Mouse (Mus musculus) erythroid progenitor cell, adult 5-6 weeks (primary cell): Measurements from ENCODE around the gene Cog4. TPM values are rescaled to one million over a fixed set of nuclear protein-coding genes. Genes with fewer than 3 reads are reported as not detected.
"Not testable (repeated sequence)": the region's sequence is repeated elsewhere in the genome, so short reads cannot be mapped to it uniquely, and the experiment has no call there.

ENCODE experiments used
- ATAC-seq: replicated peaks from 2 replicates; pipeline ENCODE4 v1.8.0; 2016; ENCODE audit warnings: moderate number of reproducible peaks, mild to moderate bottlenecking, moderate TSS enrichment, inconsistent platforms; ENCODE audit not compliant: poor library complexity, low FRiP score, severe bottlenecking
- total RNA-seq, 2 experiments: library from RNA; stranded (forward) in 1 of 2; stranded (reverse) in 1 of 2; fragments of 150-400 nt in 1 of 2; fragments of 186-747, 209-891 nt in 1 of 2; gene quantifications; 2 replicates each; pipeline versions ENCODE4 v1.2.3 to v1.2.4; 2015 to 2017; ENCODE audit warnings: low replicate concordance in 2 of 2

Gene Cog4
- total RNA-seq, 2 experiments from 2014 or later, result 18.9 to 21.6 TPM

GRCm38 (mm10) chr8:110919341-110920031 is 73.1 kb downstream of the Cog4 start, which contains the start of gene St3gal2:
TSS of gene St3gal2 (plus strand) at chr8:110919922.
- ATAC-seq, result peak; percentile 77

DNA sequence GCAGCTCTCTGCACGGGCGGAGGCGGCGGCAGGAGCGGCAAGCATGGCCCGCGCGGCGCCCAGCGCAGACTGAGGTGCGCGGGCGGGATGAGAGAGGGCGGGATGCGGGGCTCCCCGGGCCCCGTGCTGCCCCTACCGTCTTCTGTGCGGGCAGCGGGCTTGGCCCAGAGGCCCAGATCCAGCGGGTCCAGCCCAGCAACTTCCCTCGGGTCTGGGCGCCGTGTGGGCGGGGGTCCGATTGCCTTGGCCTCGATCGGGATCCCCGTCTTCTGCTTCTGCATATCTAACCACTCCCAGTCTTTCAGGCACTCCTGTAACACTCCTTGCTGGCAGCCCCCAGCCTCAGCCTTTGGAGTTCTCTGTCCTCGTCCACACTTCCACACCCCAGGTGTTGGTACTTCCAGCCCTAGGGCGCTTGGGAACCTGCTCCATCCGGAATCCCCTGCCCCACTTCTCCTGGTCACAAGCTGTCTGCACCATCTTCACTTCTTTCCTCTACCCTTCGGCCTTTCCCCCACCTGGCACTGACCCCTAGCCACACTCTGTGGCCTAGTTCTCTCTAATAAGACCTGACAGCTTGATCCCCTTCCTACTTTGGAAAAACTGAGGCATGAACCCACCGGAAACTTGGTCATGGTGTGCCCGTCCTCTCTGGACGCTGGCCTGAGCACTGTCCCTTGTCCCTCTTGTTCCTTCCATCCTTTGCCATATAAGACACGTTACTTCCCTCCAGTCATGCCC is 73.8 kb downstream of the Cog4 start:
- 0 out of 2 replicates have a peak, but pooled peaks have one; percentile 2 for ATAC-seq

- ATAC-seq, result no peak
Measured at GRCm38 (mm10) chr8:110920773-110921277, 74.4 kb downstream of the Cog4 start.

- ATAC-seq, result peak; percentile 75
Measured at GRCm38 (mm10) chr8:110921492-110922230, 75.3 kb downstream of the Cog4 start.

- ATAC-seq, result no peak
Measured at GRCm38 (mm10) chr8:110925691-110926140, 79.3 kb downstream of the Cog4 start.

GRCm38 (mm10) chr8:110926690-110927089 is 80.3 kb downstream of the Cog4 start:
- ATAC-seq, result no peak

DNA sequence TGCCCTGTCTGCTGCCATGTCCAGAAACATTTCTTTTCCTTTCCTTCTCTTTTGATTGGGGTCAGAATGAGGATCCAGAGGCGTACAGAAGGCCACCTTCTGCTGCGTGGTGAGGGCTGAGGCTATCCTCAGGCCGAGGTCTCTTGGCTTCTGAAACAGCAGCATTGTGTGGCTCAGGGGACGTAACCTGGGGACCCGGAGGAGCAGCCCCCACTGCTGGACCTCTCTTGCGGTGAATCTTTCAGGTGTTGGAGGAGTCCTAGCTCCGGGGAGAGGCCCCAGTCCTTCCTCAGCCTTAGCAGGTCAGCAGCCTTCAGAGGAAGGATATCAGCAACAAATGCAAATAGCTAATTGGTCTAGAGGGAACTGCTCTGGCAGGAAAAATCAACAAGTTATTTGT is 82.0 kb downstream of the Cog4 start:
- ATAC-seq, result 0 out of 2 replicates have a peak, but pooled peaks have one; percentile 5

- peak; percentile 75 for ATAC-seq
Measured at GRCm38 (mm10) chr8:110929066-110929465, 82.7 kb downstream of the Cog4 start.

GRCm38 (mm10) chr8:110929672-110930071 is 83.3 kb downstream of the Cog4 start:
- ATAC-seq, result not testable (repeated sequence)

- peak; percentile 64 for ATAC-seq
Measured at GRCm38 (mm10) chr8:110931176-110931939, 85.0 kb downstream of the Cog4 start.

Other genes starting within 250 kb of the Cog4 start
- gene Vac14, start 228.0 kb upstream of the Cog4 start, total RNA-seq (2015; ENCODE audit: low replicate concordance), result 12.6 and 24.3 TPM in 2 replicates
- gene Vac14, start 228.0 kb upstream of the Cog4 start, total RNA-seq (2017; ENCODE audit: low replicate concordance), result 8.6 and 12.6 TPM in 2 replicates
- not detected in 2 replicates for gene Mtss1l, start 125.1 kb upstream of the Cog4 start, total RNA-seq (2015; ENCODE audit: low replicate concordance)
- not detected in 2 replicates for gene Mtss1l, start 125.1 kb upstream of the Cog4 start, total RNA-seq (2017; ENCODE audit: low replicate concordance)
- 1.3 TPM in 1 of 2 replicates, not detected in the other for gene Il34, start 40.7 kb upstream of the Cog4 start, total RNA-seq (2015; ENCODE audit: low replicate concordance)
- gene Il34, start 40.7 kb upstream of the Cog4 start, total RNA-seq (2017; ENCODE audit: low replicate concordance), result 0.91 TPM in 1 of 2 replicates, not detected in the other
- 46.5 and 49.7 TPM in 2 replicates for gene Sf3b3, start 187 bp downstream of the Cog4 start, total RNA-seq (2015; ENCODE audit: low replicate concordance)
- gene Sf3b3, start 187 bp downstream of the Cog4 start, total RNA-seq (2017; ENCODE audit: low replicate concordance), result 57.1 and 60.3 TPM in 2 replicates
- 0.42 TPM in 1 of 2 replicates, not detected in the other for gene Fuk, start 55.9 kb downstream of the Cog4 start, total RNA-seq (2015; ENCODE audit: low replicate concordance)
- gene Fuk, start 55.9 kb downstream of the Cog4 start, total RNA-seq (2017; ENCODE audit: low replicate concordance), result 0.51 and 1.4 TPM in 2 replicates
- gene St3gal2, start 73.3 kb downstream of the Cog4 start, total RNA-seq (2015; ENCODE audit: low replicate concordance), result 30.6 and 40.0 TPM in 2 replicates
- 34.0 and 40.6 TPM in 2 replicates for gene St3gal2, start 73.3 kb downstream of the Cog4 start, total RNA-seq (2017; ENCODE audit: low replicate concordance)
- gene Ddx19a, start 151.2 kb downstream of the Cog4 start, total RNA-seq (2015; ENCODE audit: low replicate concordance), result 45.4 and 49.9 TPM in 2 replicates
- 22.5 and 28.8 TPM in 2 replicates for gene Ddx19a, start 151.2 kb downstream of the Cog4 start, total RNA-seq (2017; ENCODE audit: low replicate concordance)
- 0.72 and 1.7 TPM in 2 replicates for gene Ddx19b, start 185.2 kb downstream of the Cog4 start, total RNA-seq (2015; ENCODE audit: low replicate concordance)
- gene Ddx19b, start 185.2 kb downstream of the Cog4 start, total RNA-seq (2017; ENCODE audit: low replicate concordance), result 1.8 and 4.6 TPM in 2 replicates
- 56.2 and 58.0 TPM in 2 replicates for gene Aars, start 186.5 kb downstream of the Cog4 start, total RNA-seq (2015; ENCODE audit: low replicate concordance)
- 114 and 124 TPM in 2 replicates for gene Aars, start 186.5 kb downstream of the Cog4 start, total RNA-seq (2017; ENCODE audit: low replicate concordance)
- gene Exosc6, start 209.7 kb downstream of the Cog4 start, total RNA-seq (2015; ENCODE audit: low replicate concordance), result 8.4 TPM in 1 of 2 replicates, not detected in the other
- gene Exosc6, start 209.7 kb downstream of the Cog4 start, total RNA-seq (2017; ENCODE audit: low replicate concordance), result not detected in 2 replicates
- gene Clec18a, start 245.8 kb downstream of the Cog4 start, total RNA-seq (2015; ENCODE audit: low replicate concordance), result not detected in 2 replicates
- not detected in 2 replicates for gene Clec18a, start 245.8 kb downstream of the Cog4 start, total RNA-seq (2017; ENCODE audit: low replicate concordance)
- gene Pdpr, start 248.0 kb downstream of the Cog4 start, total RNA-seq (2015; ENCODE audit: low replicate concordance), result 6.8 and 9.6 TPM in 2 replicates
- gene Pdpr, start 248.0 kb downstream of the Cog4 start, total RNA-seq (2017; ENCODE audit: low replicate concordance), result 8.1 and 11.0 TPM in 2 replicates